Mouse (Mus musculus): Measurements from ENCODE around the gene Samsn1. TPM values are rescaled to one million over a fixed set of nuclear protein-coding genes. Genes with fewer than 3 reads are reported as not detected.
"Not testable (repeated sequence)": the region's sequence is repeated elsewhere in the genome, so short reads cannot be mapped to it uniquely, and the experiment has no call there.

The Samsn1 gene
- polyA plus RNA-seq, 1 experiment, result 8.4 TPM

- H3K27ac ChIP-seq (ENCODE audit: control insufficient read depth, insufficient read depth, low read length), result no peak overlapping the region
- TF ChIP-seq POLR2A (IDR thresholded peaks at IDR 0.05; ENCODE audit: control insufficient read depth, extremely low read depth, insufficient read depth, low read length, poor library complexity), result no peak
- no peak for TF ChIP-seq CTCF (IDR thresholded peaks at IDR 0.05; ENCODE audit: borderline replicate concordance, control insufficient read depth, extremely low read depth, insufficient read depth, low read length, poor library complexity)
- H3K4me1 ChIP-seq (replicated peaks; ENCODE audit: control insufficient read depth, insufficient read depth, low read length), result no peaks in the 10 kb centered on the region
- H3K4me3 ChIP-seq (ENCODE audit: control insufficient read depth, insufficient read depth, low read length), result no peak overlapping the region
- DNase-seq, result no peak
- WGBS, result 98% methylated on average over 9 of the region's 9 CpGs
- H3K27me3 ChIP-seq (ENCODE audit: control insufficient read depth, insufficient read depth, low read length), result no peaks in the 10 kb centered on the region
- H3K36me3 ChIP-seq (ENCODE audit: control insufficient read depth, insufficient read depth, low read length), result no peaks in the 10 kb centered on the region
Observed at GRCm38 (mm10) chr16:75843031-75843430, 179.1 kb downstream of the Samsn1 start.

- Histone ChIP-seq H3K4me3 (ENCODE audit: control insufficient read depth, insufficient read depth, low read length) (no peak overlapping the region), H3K4me1 (replicated peaks; ENCODE audit: control insufficient read depth, insufficient read depth, low read length) (no peaks in the 10 kb centered on the region), H3K27me3 (ENCODE audit: control insufficient read depth, insufficient read depth, low read length) (no peaks in the 10 kb centered on the region), H3K27ac (ENCODE audit: control insufficient read depth, insufficient read depth, low read length) (no peak overlapping the region), H3K36me3 (ENCODE audit: control insufficient read depth, insufficient read depth, low read length) (no peaks in the 10 kb centered on the region)
- no peak for DNase-seq
- TF ChIP-seq POLR2A (IDR thresholded peaks at IDR 0.05; ENCODE audit: control insufficient read depth, extremely low read depth, insufficient read depth, low read length, poor library complexity) (no peak), CTCF (IDR thresholded peaks at IDR 0.05; ENCODE audit: borderline replicate concordance, control insufficient read depth, extremely low read depth, insufficient read depth, low read length, poor library complexity) (no peak)
- 95% methylated on average over 9 of the region's 9 CpGs for WGBS
Observed at GRCm38 (mm10) chr16:75842569-75842968, 179.5 kb downstream of the Samsn1 start.

GRCm38 (mm10) chr16:75837728-75838451 is 184.2 kb downstream of the Samsn1 start:
- 91% methylated on average over 5 of the region's 5 CpGs for WGBS

GRCm38 (mm10) chr16:75831390-75831789 is 190.7 kb downstream of the Samsn1 start:
- H3K27ac ChIP-seq (ENCODE audit: control insufficient read depth, insufficient read depth, low read length), result no peak overlapping the region
- H3K36me3 ChIP-seq (ENCODE audit: control insufficient read depth, insufficient read depth, low read length), result no peaks in the 10 kb centered on the region
- no peak overlapping the region for H3K4me3 ChIP-seq (ENCODE audit: control insufficient read depth, insufficient read depth, low read length)
- no peaks in the 10 kb centered on the region for H3K27me3 ChIP-seq (ENCODE audit: control insufficient read depth, insufficient read depth, low read length)
- TF ChIP-seq POLR2A (IDR thresholded peaks at IDR 0.05; ENCODE audit: control insufficient read depth, extremely low read depth, insufficient read depth, low read length, poor library complexity), result no peak
- no peak for TF ChIP-seq CTCF (IDR thresholded peaks at IDR 0.05; ENCODE audit: borderline replicate concordance, control insufficient read depth, extremely low read depth, insufficient read depth, low read length, poor library complexity)
- DNase-seq, result no peak
- no peaks in the 10 kb centered on the region for H3K4me1 ChIP-seq (replicated peaks; ENCODE audit: control insufficient read depth, insufficient read depth, low read length)
- WGBS, result 26% methylated on average over 4 of the region's 4 CpGs

More at GRCm38 (mm10) chr16:75837728-75838451, 184.2 kb downstream of the Samsn1 start:
- Histone ChIP-seq H3K4me1 (replicated peaks; ENCODE audit: control insufficient read depth, insufficient read depth, low read length) (no peaks in the 10 kb centered on the region), H3K27me3 (ENCODE audit: control insufficient read depth, insufficient read depth, low read length) (no peaks in the 10 kb centered on the region), H3K36me3 (ENCODE audit: control insufficient read depth, insufficient read depth, low read length) (no peaks in the 10 kb centered on the region), H3K27ac (ENCODE audit: control insufficient read depth, insufficient read depth, low read length) (no peak overlapping the region), H3K4me3 (ENCODE audit: control insufficient read depth, insufficient read depth, low read length) (no peak overlapping the region)
- DNase-seq, result no peak
- no peak for TF ChIP-seq CTCF (IDR thresholded peaks at IDR 0.05; ENCODE audit: borderline replicate concordance, control insufficient read depth, extremely low read depth, insufficient read depth, low read length, poor library complexity)
- TF ChIP-seq POLR2A (IDR thresholded peaks at IDR 0.05; ENCODE audit: control insufficient read depth, extremely low read depth, insufficient read depth, low read length, poor library complexity), result no peak

- not testable (repeated sequence) for DNase-seq; H3K36me3 ChIP-seq (ENCODE audit: control insufficient read depth, insufficient read depth, low read length); H3K27me3 ChIP-seq (ENCODE audit: control insufficient read depth, insufficient read depth, low read length); H3K4me3 ChIP-seq (ENCODE audit: control insufficient read depth, insufficient read depth, low read length); H3K27ac ChIP-seq (ENCODE audit: control insufficient read depth, insufficient read depth, low read length); H3K4me1 ChIP-seq (replicated peaks; ENCODE audit: control insufficient read depth, insufficient read depth, low read length)
Observed at GRCm38 (mm10) chr16:75826949-75827348, 195.1 kb downstream of the Samsn1 start.

GRCm38 (mm10) chr16:75826498-75826897 is 195.6 kb downstream of the Samsn1 start:
- H3K27ac ChIP-seq (ENCODE audit: control insufficient read depth, insufficient read depth, low read length), result no peak overlapping the region
- no peak for DNase-seq
- H3K27me3 ChIP-seq (ENCODE audit: control insufficient read depth, insufficient read depth, low read length), result no peaks in the 10 kb centered on the region
- TF ChIP-seq POLR2A (IDR thresholded peaks at IDR 0.05; ENCODE audit: control insufficient read depth, extremely low read depth, insufficient read depth, low read length, poor library complexity) (no peak), CTCF (IDR thresholded peaks at IDR 0.05; ENCODE audit: borderline replicate concordance, control insufficient read depth, extremely low read depth, insufficient read depth, low read length, poor library complexity) (no peak)
- no peak overlapping the region for H3K4me3 ChIP-seq (ENCODE audit: control insufficient read depth, insufficient read depth, low read length)
- no peaks in the 10 kb centered on the region for H3K36me3 ChIP-seq (ENCODE audit: control insufficient read depth, insufficient read depth, low read length)
- peaks cover 7% of the 10 kb centered on the region for H3K4me1 ChIP-seq (replicated peaks; ENCODE audit: control insufficient read depth, insufficient read depth, low read length)

- H3K27me3 ChIP-seq (ENCODE audit: control insufficient read depth, insufficient read depth, low read length), result no peaks in the 10 kb centered on the region
- DNase-seq, result peak; percentile 52
- no peak overlapping the region for H3K4me3 ChIP-seq (ENCODE audit: control insufficient read depth, insufficient read depth, low read length)
- no peak overlapping the region for H3K27ac ChIP-seq (ENCODE audit: control insufficient read depth, insufficient read depth, low read length)
- H3K36me3 ChIP-seq (ENCODE audit: control insufficient read depth, insufficient read depth, low read length), result no peaks in the 10 kb centered on the region
- H3K4me1 ChIP-seq (replicated peaks; ENCODE audit: control insufficient read depth, insufficient read depth, low read length), result peaks cover 7% of the 10 kb centered on the region
- TF ChIP-seq CTCF (IDR thresholded peaks at IDR 0.05; ENCODE audit: borderline replicate concordance, control insufficient read depth, extremely low read depth, insufficient read depth, low read length, poor library complexity), result no peak
- TF ChIP-seq POLR2A (IDR thresholded peaks at IDR 0.05; ENCODE audit: control insufficient read depth, extremely low read depth, insufficient read depth, low read length, poor library complexity), result no peak
- 15% methylated on average over 6 of the region's 6 CpGs for WGBS
Observed at GRCm38 (mm10) chr16:75823226-75823625, 198.9 kb downstream of the Samsn1 start.
